Mouse (Mus musculus): ENCODE data around the gene Sppl2b. TPM values are rescaled to one million over a fixed set of nuclear protein-coding genes. Genes with fewer than 3 reads are reported as not detected.
A peak's percentile ranks its signal among the peaks of the same experiment; 100 is the strongest.
"Not testable (repeated sequence)": the region's sequence is repeated elsewhere in the genome, so short reads cannot be mapped to it uniquely, and the experiment has no call there.

Sppl2b gene
- total RNA-seq (2021): 10 to 100 TPM; 26.0 to 27.7 TPM

GRCm38 (mm10) chr10:80854913-80855748 is at the start of gene Sppl2b, which contains the start of gene Lsm7:
Gene Sppl2b (plus strand): TSS chr10:80855275.
Gene Lsm7 (minus strand): TSS chr10:80855209.
- peak; percentile 99 for DNase-seq
- intact Hi-C loops (cut with DNase I): loop anchor here (2.0 kb wide), 1 partner anchor 28 kb away; the partner anchor contains the start of gene Oaz1

GRCm38 (mm10) chr10:80805322-80805721 is 49.8 kb upstream of the Sppl2b start:
- intact Hi-C loops (cut with DNase I): loop anchor here (5.0 kb wide), 3 partner anchors 58 to 192 kb away; no protein-coding TSS in a partner anchor
- DNase-seq: no peak

GRCm38 (mm10) chr10:80805925-80806324 is 49.1 kb upstream of the Sppl2b start:
- intact Hi-C loops (cut with DNase I): loop anchor here (5.0 kb wide), 3 partner anchors 59 to 191 kb away; no protein-coding TSS in a partner anchor
- peak; percentile 72 to 88 for DNase-seq

GRCm38 (mm10) chr10:80806341-80807056 is 48.6 kb upstream of the Sppl2b start:
- DNase-seq: no peak
- intact Hi-C loops (cut with DNase I): loop anchor here (5.0 kb wide), 3 partner anchors 59 to 191 kb away; no protein-coding TSS in a partner anchor

- intact Hi-C loops (cut with DNase I): loop anchor here (5.0 kb wide), 3 partner anchors 60 to 190 kb away; no protein-coding TSS in a partner anchor
- DNase-seq: peak; percentile 81 to 86
Observed at GRCm38 (mm10) chr10:80807057-80807627, 47.9 kb upstream of the Sppl2b start.

GRCm38 (mm10) chr10:80808099-80808984 is 46.7 kb upstream of the Sppl2b start:
- no peak for DNase-seq
- intact Hi-C loops (cut with DNase I): loop anchor here (5.0 kb wide), 3 partner anchors 61 to 189 kb away; no protein-coding TSS in a partner anchor

- intact Hi-C loops (cut with DNase I): loop anchor here (5.0 kb wide), 3 partner anchors 62 to 188 kb away; no protein-coding TSS in a partner anchor
- DNase-seq: no peak
Observed at GRCm38 (mm10) chr10:80808985-80809632, 46.0 kb upstream of the Sppl2b start.

- DNase-seq: no peak
- intact Hi-C loops (cut with DNase I): no loop called here
Observed at GRCm38 (mm10) chr10:80810084-80810483, 45.0 kb upstream of the Sppl2b start.

GRCm38 (mm10) chr10:80812391-80813041 is 42.6 kb upstream of the Sppl2b start:
- DNase-seq: no peak
- intact Hi-C loops (cut with DNase I): no loop called here

- DNase-seq: no peak
Observed at GRCm38 (mm10) chr10:80813366-80813765, 41.7 kb upstream of the Sppl2b start, which contains the start of gene Jsrp1. Gene Jsrp1 (minus strand): TSS chr10:80813498.

GRCm38 (mm10) chr10:80814800-80815199 is 40.3 kb upstream of the Sppl2b start:
- intact Hi-C loops (cut with DNase I): no loop called here
- DNase-seq: no peak

More at GRCm38 (mm10) chr10:80813366-80813765, 41.7 kb upstream of the Sppl2b start, which contains the start of gene Jsrp1:
- intact Hi-C loops (cut with DNase I): no loop called here

GRCm38 (mm10) chr10:80816303-80816702 is 38.8 kb upstream of the Sppl2b start:
- intact Hi-C loops (cut with DNase I): loop anchor here (2.0 kb wide), 1 partner anchor 68 kb away; no protein-coding TSS in a partner anchor

GRCm38 (mm10) chr10:80817164-80817563 is 37.9 kb upstream of the Sppl2b start:
- no peak for DNase-seq
- intact Hi-C loops (cut with DNase I): loop anchor here (2.0 kb wide), 1 partner anchor 68 kb away; no protein-coding TSS in a partner anchor

More at GRCm38 (mm10) chr10:80816303-80816702, 38.8 kb upstream of the Sppl2b start:
- not testable (repeated sequence) for DNase-seq

GRCm38 (mm10) chr10:80817955-80818354 is 37.1 kb upstream of the Sppl2b start:
- intact Hi-C loops (cut with DNase I): loop anchor here (2.0 kb wide), 1 partner anchor 69 kb away; no protein-coding TSS in a partner anchor
- DNase-seq: not testable (repeated sequence)

GRCm38 (mm10) chr10:80818599-80819281 is 36.3 kb upstream of the Sppl2b start:
- no peak for DNase-seq
- intact Hi-C loops (cut with DNase I): no loop called here

- DNase-seq: no peak
- intact Hi-C loops (cut with DNase I): no loop called here
Observed at GRCm38 (mm10) chr10:80819406-80819805, 35.7 kb upstream of the Sppl2b start.

- DNase-seq: no peak
- intact Hi-C loops (cut with DNase I): loop anchor here (5.0 kb wide), 1 partner anchor 175 kb away; no protein-coding TSS in a partner anchor
Observed at GRCm38 (mm10) chr10:80821991-80822390, 33.1 kb upstream of the Sppl2b start.
